Mouse (Mus musculus) lung, adult 2 months (tissue): ENCODE data around the gene Cyp2d34. TPM values are rescaled to one million over a fixed set of nuclear protein-coding genes. Genes with fewer than 3 reads are reported as not detected.

Experiments used
- DNase-seq: peaks from one replicate; pipeline ENCODE4 v3.0.0; 2022
- H3K4me1 ChIP-seq: fragments of 200-500 bp; 2 replicates; pipeline ENCODE4 v1.6.1; 2011; ENCODE audit warnings: low read length; ENCODE audit not compliant: control insufficient read depth, insufficient read depth
- H3K4me3 ChIP-seq: fragments of 200-500 bp; replicated peaks from 2 replicates; pipeline ENCODE3; 2011; ENCODE audit warnings: low read depth, mild to moderate bottlenecking, control low read depth, low read length; ENCODE audit errors: extremely low read depth
- CTCF ChIP-seq: fragments of 200-500 bp; IDR thresholded peaks from 2 replicates; pipeline ENCODE4 v1.5.1; 2011; ENCODE audit warnings: mild to moderate bottlenecking, low read length, control low read depth; ENCODE audit not compliant: insufficient read depth
- POLR2A ChIP-seq: fragments of 200-500 bp; IDR thresholded peaks from 2 replicates; pipeline ENCODE4 v1.6.1; 2011; ENCODE audit warnings: low read depth, mild to moderate bottlenecking, control low read depth, low read length, borderline replicate concordance; ENCODE audit errors: extremely low read depth
- WGBS: fragments of 180-500 bp; shearing (Covaris S2); methylation state at CpG from one replicate; pipeline ENCODE4 v1.1.7; 2018; 5-methylcytosine and 5-hydroxymethylcytosine counted together
- polyA plus RNA-seq: library from polyadenylated mRNA; depleted of rRNA; stranded (reverse); fragments of >200 nt; gene quantifications from 2 replicates; pipeline ENCODE4 v1.2.3, GENCODE M21; 2012; rRNA removed

Gene Cyp2d34
- polyA plus RNA-seq, 1 experiment = not detected

GRCm38 (mm10) chr15:82634976-82635375 is 14.2 kb upstream of the Cyp2d34 start:
- TF ChIP-seq POLR2A (no peak), CTCF (no peak)
- WGBS = 77% methylated on average over 1 of the region's 1 CpGs
- Histone ChIP-seq H3K4me1 (no peaks in the 10 kb centered on the region), H3K4me3 (no peak overlapping the region)
- no peak for DNase-seq

- 52% methylated on average over 1 of the region's 1 CpGs for WGBS
Observed at GRCm38 (mm10) chr15:82621993-82622392, 1.2 kb upstream of the Cyp2d34 start.

GRCm38 (mm10) chr15:82618362-82619020 is 2.3 kb downstream of the Cyp2d34 start:
- Histone ChIP-seq H3K4me1 (no peaks in the 10 kb centered on the region), H3K4me3 (no peak overlapping the region)
- TF ChIP-seq POLR2A (no peak), CTCF (no peak)
- DNase-seq = no peak
- 94% methylated on average over 9 of the region's 9 CpGs for WGBS

More at GRCm38 (mm10) chr15:82621993-82622392, 1.2 kb upstream of the Cyp2d34 start:
- H3K4me3 ChIP-seq = no peak overlapping the region
- no peaks in the 10 kb centered on the region for H3K4me1 ChIP-seq
- DNase-seq = no peak
- TF ChIP-seq POLR2A (no peak), CTCF (no peak)

- 65% methylated on average over 9 of the region's 9 CpGs for WGBS
- no peaks in the 10 kb centered on the region for H3K4me1 ChIP-seq
- H3K4me3 ChIP-seq = no peak overlapping the region
- no peak for DNase-seq
- TF ChIP-seq CTCF (no peak), POLR2A (no peak)
Observed at GRCm38 (mm10) chr15:82582621-82583020, 38.1 kb downstream of the Cyp2d34 start.

GRCm38 (mm10) chr15:82579071-82579470 is 41.7 kb downstream of the Cyp2d34 start:
- DNase-seq = no peak
- TF ChIP-seq CTCF (no peak), POLR2A (no peak)
- WGBS = 65% methylated on average over 2 of the region's 2 CpGs

GRCm38 (mm10) chr15:82572856-82573255 is 47.9 kb downstream of the Cyp2d34 start:
- TF ChIP-seq CTCF (no peak), POLR2A (no peak)
- no peak for DNase-seq
- no peak overlapping the region for H3K4me3 ChIP-seq
- H3K4me1 ChIP-seq = no peaks in the 10 kb centered on the region
- WGBS = 75% methylated on average over 1 of the region's 1 CpGs

More at GRCm38 (mm10) chr15:82579071-82579470, 41.7 kb downstream of the Cyp2d34 start:
- Histone ChIP-seq H3K4me1 (no peaks in the 10 kb centered on the region), H3K4me3 (no peak overlapping the region)

Other genes with a start within 250 kb of the Cyp2d34 start
- gene Cyp2d22, start 240.7 kb downstream of the Cyp2d34 start, polyA plus RNA-seq = 84.6 and 90.2 TPM in 2 replicates
- gene Cyp2d11, start 226.9 kb downstream of the Cyp2d34 start, polyA plus RNA-seq = not detected in 2 replicates
- gene Cyp2d10, start 213.8 kb downstream of the Cyp2d34 start, polyA plus RNA-seq = 0.43 and 0.65 TPM in 2 replicates
- gene Cyp2d9, start 187.5 kb downstream of the Cyp2d34 start, polyA plus RNA-seq = 0.97 and 1.3 TPM in 2 replicates
- 0.24 TPM in 1 of 2 replicates, not detected in the other for gene Cyp2d12, start 65.9 kb downstream of the Cyp2d34 start, polyA plus RNA-seq
- gene Cyp2d40, start 143.2 kb upstream of the Cyp2d34 start, polyA plus RNA-seq = 0.09 TPM in 1 of 2 replicates, not detected in the other
- 0.52 and 0.69 TPM in 2 replicates for gene Cyp2d26, start 173.3 kb upstream of the Cyp2d34 start, polyA plus RNA-seq